In genomic region chr9:119981183-119982179, GRCm38 (mm10) we compare ENCODE assay signal across 8 mouse cellular contexts. TPM values are rescaled to one million over a fixed set of nuclear protein-coding genes. Genes with fewer than 3 reads are reported as not detected.
DNase-seq lines count a peak whose midpoint lies in the region; ATAC-seq and TF ChIP-seq lines count a peak whose summit lies in the region.

No protein-coding gene starts in this region.

- DNase-seq in CD8-positive naive resting alpha-beta T cell, adult 2 months (ENCODE audit: low read depth in 2 of 2, low spot score in 2 of 2): peak; percentile 58 to 67
- peak; percentile 87 to 93 for DNase-seq in adrenal gland, adult (ENCODE audit: inconsistent age in 2 of 2, low spot score in 1 of 2)
- DNase-seq in embryonic facial prominence, embryonic 14.5 days (ENCODE audit: low spot score): peak; percentile 79
- peak; percentile 91 for DNase-seq in lung, postnatal 0 days (ENCODE audit: low spot score)
- peak; percentile 71 for DNase-seq in urinary bladder, postnatal 14 days (ENCODE audit: low spot score)

- H3K9ac ChIP-seq in embryonic facial prominence, embryonic 14.5 days (ENCODE audit: low read depth, low read length): peak overlapping the region; percentile 48
- peak overlapping the region; percentile 87 for H3K9ac ChIP-seq in heart, embryonic 14.5 days (ENCODE audit: low read length)
- H3K9ac ChIP-seq in kidney, embryonic 16.5 days (replicated peaks; ENCODE audit: low read length): peak overlapping the region; percentile 77
- H3K9ac ChIP-seq in lung, postnatal 0 days (replicated peaks; ENCODE audit: low read depth): peak overlapping the region; percentile 97

- peak; percentile 53 for TF ChIP-seq EP300 in lung, postnatal 0 days (IDR thresholded peaks at IDR 0.05)

- no peaks in the 10 kb centered on the region for H3K9me3 ChIP-seq in embryonic facial prominence, embryonic 14.5 days (ENCODE audit: control insufficient read depth, low read length)
- no peaks in the 10 kb centered on the region for H3K9me3 ChIP-seq in heart, embryonic 14.5 days (ENCODE audit: control insufficient read depth, low read length)
- H3K9me3 ChIP-seq in kidney, embryonic 16.5 days (ENCODE audit: low read length): no peaks in the 10 kb centered on the region
- H3K9me3 ChIP-seq in lung, postnatal 0 days (ENCODE audit: low read length): no peaks in the 10 kb centered on the region

- no peak for TF ChIP-seq POLR2A in olfactory bulb, adult 2 months (IDR thresholded peaks at IDR 0.05; ENCODE audit: insufficient read depth, low read depth, low read length)

- no peaks in the 10 kb centered on the region for H3K27me3 ChIP-seq in embryonic facial prominence, embryonic 14.5 days (replicated peaks; ENCODE audit: control insufficient read depth, insufficient read depth, low read length)
- H3K27me3 ChIP-seq in heart, embryonic 14.5 days (ENCODE audit: control insufficient read depth, insufficient read depth, low read length): no peaks in the 10 kb centered on the region
- H3K27me3 ChIP-seq in kidney, embryonic 16.5 days (ENCODE audit: insufficient read depth, low read length): no peaks in the 10 kb centered on the region
- H3K27me3 ChIP-seq in lung, postnatal 0 days (replicated peaks; ENCODE audit: insufficient read depth, low read length): no peaks in the 10 kb centered on the region

- H3K4me3 ChIP-seq in embryonic facial prominence, embryonic 14.5 days (ENCODE audit: low read depth, low read length): peak overlapping the region; percentile 71
- peak overlapping the region; percentile 87 to 90 for H3K4me3 ChIP-seq in heart, embryonic 14.5 days (ENCODE audit: control insufficient read depth in 1 of 2, insufficient read depth in 1 of 2, low read depth in 1 of 2, low read length in 2 of 2)
- H3K4me3 ChIP-seq in kidney, embryonic 16.5 days (ENCODE audit: low read length): peak overlapping the region; percentile 80
- peak overlapping the region; percentile 93 for H3K4me3 ChIP-seq in lung, postnatal 0 days (ENCODE audit: low read depth, low read length)
- peak overlapping the region; percentile 22 for H3K4me3 ChIP-seq in olfactory bulb, adult 2 months (ENCODE audit: insufficient read depth, low read depth, low read length)

- 2% methylated on average over 14 of the region's 16 CpGs for WGBS in embryonic facial prominence, embryonic 14.5 days
- WGBS in heart, embryonic 14.5 days: under 1% methylated on average over 14 of the region's 16 CpGs
- WGBS in kidney, embryonic 16.5 days: 1% methylated on average over 16 of the region's 16 CpGs
- WGBS in lung, postnatal 0 days: 0% methylated on average over 14 of the region's 16 CpGs
- 16% methylated on average over 16 of the region's 16 CpGs for WGBS in olfactory bulb, adult 2 months

- peaks cover 67% of the 10 kb centered on the region for H3K4me1 ChIP-seq in embryonic facial prominence, embryonic 14.5 days (ENCODE audit: control insufficient read depth, insufficient read depth, low read length)
- H3K4me1 ChIP-seq in heart, embryonic 14.5 days (ENCODE audit: control insufficient read depth in 2 of 2, insufficient read depth in 2 of 2, low read length in 2 of 2): peaks cover 62 to 71% of the 10 kb centered on the region in 2 experiments
- peaks cover 64% of the 10 kb centered on the region for H3K4me1 ChIP-seq in kidney, embryonic 16.5 days (ENCODE audit: insufficient read depth, low read length)
- H3K4me1 ChIP-seq in lung, postnatal 0 days (ENCODE audit: insufficient read depth, low read depth, low read length): peaks cover 32% of the 10 kb centered on the region
- peaks cover 57% of the 10 kb centered on the region for H3K4me1 ChIP-seq in olfactory bulb, adult 2 months (ENCODE audit: control insufficient read depth, insufficient read depth, low read length)

- no peaks in the 10 kb centered on the region for H3K36me3 ChIP-seq in embryonic facial prominence, embryonic 14.5 days (ENCODE audit: control insufficient read depth, insufficient read depth, low read length)
- no peaks in the 10 kb centered on the region for H3K36me3 ChIP-seq in heart, embryonic 14.5 days (ENCODE audit: control insufficient read depth, insufficient read depth, low read length)
- H3K36me3 ChIP-seq in kidney, embryonic 16.5 days (ENCODE audit: insufficient read depth, low read length): no peaks in the 10 kb centered on the region
- peaks cover 4% of the 10 kb centered on the region; the same call in 1 of the 2 replicates for H3K36me3 ChIP-seq in lung, postnatal 0 days (ENCODE audit: insufficient read depth, low read length)

- peak overlapping the region; percentile 85 for H3K27ac ChIP-seq in embryonic facial prominence, embryonic 14.5 days (replicated peaks; ENCODE audit: low read depth, low read length)
- peak overlapping the region; percentile 99 for H3K27ac ChIP-seq in heart, embryonic 14.5 days (replicated peaks in 1 of 2; ENCODE audit: control insufficient read depth in 1 of 2, insufficient read depth in 1 of 2, low read depth in 2 of 2, low read length in 2 of 2)
- peak overlapping the region; percentile 98 for H3K27ac ChIP-seq in kidney, embryonic 16.5 days (ENCODE audit: low read length)
- H3K27ac ChIP-seq in lung, postnatal 0 days (ENCODE audit: low read length): peak overlapping the region; percentile 98
- H3K27ac ChIP-seq in olfactory bulb, adult 2 months (ENCODE audit: insufficient read depth, low read depth, low read length): peak overlapping the region; percentile 49

- peak; percentile 18; the same call in 1 of the 2 replicates for TF ChIP-seq CTCF in lung, postnatal 0 days (IDR thresholded peaks at IDR 0.05)
- TF ChIP-seq CTCF in olfactory bulb, adult 2 months (IDR thresholded peaks at IDR 0.05; ENCODE audit: insufficient read depth, low read depth, low read length): no peak

- no peak; the same call in 1 of the 2 replicates for ATAC-seq in embryonic facial prominence, embryonic 14.5 days (ENCODE audit: low read depth)
- peak; percentile 62 for ATAC-seq in heart, embryonic 14.5 days (ENCODE audit: insufficient number of reproducible peaks, insufficient read depth, low FRiP score, low read depth)
- peak; percentile 30 for ATAC-seq in kidney, embryonic 16.5 days (ENCODE audit: low FRiP score, low TSS enrichment)
- peak; percentile 61 for ATAC-seq in lung, postnatal 0 days

- peak overlapping the region; percentile 95 for H3K4me2 ChIP-seq in embryonic facial prominence, embryonic 14.5 days (ENCODE audit: low read depth, low read length)
- H3K4me2 ChIP-seq in heart, embryonic 14.5 days (ENCODE audit: low read length): peak overlapping the region; percentile 96
- peak overlapping the region; percentile 99 for H3K4me2 ChIP-seq in kidney, embryonic 16.5 days (replicated peaks; ENCODE audit: low read depth, low read length)
- peak overlapping the region; percentile 80 for H3K4me2 ChIP-seq in lung, postnatal 0 days (replicated peaks; ENCODE audit: low read depth, low read length)

RNA-seq across cellular contexts. Expression of gene Csrnp1, which starts 3.0 kb away (rescaled TPM):
- polyA plus RNA-seq in embryonic facial prominence, embryonic 14.5 days (2014; fragmentation: Nextera tagmentation; extraction: Ambion mirVana): 1.7 and 2.4 TPM in 2 replicates
- polyA plus RNA-seq in heart, embryonic 14.5 days (2014; fragmentation: Nextera tagmentation; extraction: Ambion mirVana): 1.7 and 3.2 TPM in 2 replicates
- polyA plus RNA-seq in kidney, embryonic 16.5 days (2015; fragmentation: Nextera tagmentation; extraction: Ambion mirVana): 7.1 and 8.7 TPM in 2 replicates
- polyA plus RNA-seq in lung, postnatal 0 days (2015; fragmentation: Nextera tagmentation; extraction: Ambion mirVana): 9.4 and 10.5 TPM in 2 replicates
- not detected in 2 replicates for polyA plus RNA-seq in olfactory bulb, adult 2 months (2012; ENCODE audit: insufficient read depth, insufficient read length, low replicate concordance, missing spikeins)

RNA-seq across cellular contexts. Expression of gene Xirp1, which starts 41.9 kb away (rescaled TPM):
- polyA plus RNA-seq in embryonic facial prominence, embryonic 14.5 days (2014; fragmentation: Nextera tagmentation; extraction: Ambion mirVana): 4.9 and 8.0 TPM in 2 replicates
- polyA plus RNA-seq in heart, embryonic 14.5 days (2014; fragmentation: Nextera tagmentation; extraction: Ambion mirVana): 57.1 and 59.9 TPM in 2 replicates
- polyA plus RNA-seq in kidney, embryonic 16.5 days (2015; fragmentation: Nextera tagmentation; extraction: Ambion mirVana): 0.22 and 0.23 TPM in 2 replicates
- polyA plus RNA-seq in lung, postnatal 0 days (2015; fragmentation: Nextera tagmentation; extraction: Ambion mirVana): 0.21 and 0.35 TPM in 2 replicates
- polyA plus RNA-seq in olfactory bulb, adult 2 months (2012; ENCODE audit: insufficient read depth, insufficient read length, low replicate concordance, missing spikeins): not detected in 2 replicates

RNA-seq across cellular contexts. Expression of gene Ttc21a, which starts 44.1 kb away (rescaled TPM):
- polyA plus RNA-seq in embryonic facial prominence, embryonic 14.5 days (2014; fragmentation: Nextera tagmentation; extraction: Ambion mirVana): 0.52 and 0.72 TPM in 2 replicates
- polyA plus RNA-seq in heart, embryonic 14.5 days (2014; fragmentation: Nextera tagmentation; extraction: Ambion mirVana): 0.07 and 0.49 TPM in 2 replicates
- 0.20 and 0.35 TPM in 2 replicates for polyA plus RNA-seq in kidney, embryonic 16.5 days (2015; fragmentation: Nextera tagmentation; extraction: Ambion mirVana)
- 1.8 and 2.3 TPM in 2 replicates for polyA plus RNA-seq in lung, postnatal 0 days (2015; fragmentation: Nextera tagmentation; extraction: Ambion mirVana)
- polyA plus RNA-seq in olfactory bulb, adult 2 months (2012; ENCODE audit: insufficient read depth, insufficient read length, low replicate concordance, missing spikeins): not detected in 2 replicates

RNA-seq across cellular contexts. Expression of gene Gorasp1, which starts 44.1 kb away (rescaled TPM):
- 29.9 and 32.4 TPM in 2 replicates for polyA plus RNA-seq in embryonic facial prominence, embryonic 14.5 days (2014; fragmentation: Nextera tagmentation; extraction: Ambion mirVana)
- polyA plus RNA-seq in heart, embryonic 14.5 days (2014; fragmentation: Nextera tagmentation; extraction: Ambion mirVana): 19.5 and 23.2 TPM in 2 replicates
- polyA plus RNA-seq in kidney, embryonic 16.5 days (2015; fragmentation: Nextera tagmentation; extraction: Ambion mirVana): 28.0 and 29.5 TPM in 2 replicates
- polyA plus RNA-seq in lung, postnatal 0 days (2015; fragmentation: Nextera tagmentation; extraction: Ambion mirVana): 16.5 and 16.7 TPM in 2 replicates
- polyA plus RNA-seq in olfactory bulb, adult 2 months (2012; ENCODE audit: insufficient read depth, insufficient read length, low replicate concordance, missing spikeins): not detected in 2 replicates

Comparison
In these comparisons a context has a peak if more than half of its experiments do, and no peak if none do; other contexts are left out.
1. H3K27ac ChIP-seq: peak in every context shown above with its lines; median percentile 99 in heart, embryonic 14.5 days; 98 in kidney, embryonic 16.5 days; 98 in lung, postnatal 0 days; 85 in embryonic facial prominence, embryonic 14.5 days; 49 in olfactory bulb, adult 2 months.
2. H3K4me3 ChIP-seq: peak in every context shown above with its lines; median percentile 93 in lung, postnatal 0 days; 88 in heart, embryonic 14.5 days; 80 in kidney, embryonic 16.5 days; 71 in embryonic facial prominence, embryonic 14.5 days; 22 in olfactory bulb, adult 2 months.